9 mouse cellular contexts compared by ENCODE assay signal in genomic region chr6:50588251-50588650, GRCm38 (mm10). TPM values are rescaled to one million over a fixed set of nuclear protein-coding genes. Genes with fewer than 3 reads are reported as not detected.
DNase-seq lines count a peak whose midpoint lies in the region; TF ChIP-seq lines count a peak whose summit lies in the region.
"Had no signal": no experiment of that assay in that cellular context is flagged by ENCODE, and none has a peak within 500 bp of the region (broad histone marks: within the 10 kb centered on the region; RNA-seq: fewer than 3 reads in every experiment).

No protein-coding gene starts in this region.

- H3K4me1 ChIP-seq in E14TG2a.4 (replicated peaks; ENCODE audit: low read depth, low read length), result peaks cover 4% of the 10 kb centered on the region; the same call in 1 of the 2 replicates

- no peaks in the 10 kb centered on the region; the same call in 1 of the 2 replicates for H3K27me3 ChIP-seq in E14TG2a.4 (ENCODE audit: insufficient read depth, low read length)
- H3K27me3 ChIP-seq: limb, embryonic 13.5 days had no signal

- no peaks in the 10 kb centered on the region for H3K36me3 ChIP-seq in E14TG2a.4 (ENCODE audit: insufficient read depth, low read length)
- H3K36me3 ChIP-seq: limb, embryonic 13.5 days had no signal

- H3K9me3 ChIP-seq in E14TG2a.4 (ENCODE audit: low read length), result no peaks in the 10 kb centered on the region
- H3K9me3 ChIP-seq: limb, embryonic 13.5 days had no signal

- H3K4me3 ChIP-seq in E14TG2a.4 (replicated peaks; ENCODE audit: low read length), result no peak overlapping the region
- H3K4me3 ChIP-seq: limb, embryonic 13.5 days had no signal

- peak; percentile 54 to 57 for DNase-seq in kidney, adult 8-10 months
- DNase-seq in kidney, adult 18-20 months, result no peak
- peak; percentile 74 to 77 for DNase-seq in B cell, adult 2 months
- DNase-seq in cerebellum, adult 9-11 months, result peak; percentile 41
- DNase-seq in layer of hippocampus, postnatal 10 days (ENCODE audit: low spot score in 2 of 2), result peak; percentile 40 to 59
- peak; percentile 67 for DNase-seq in retina, adult 2 months (ENCODE audit: low read depth, low spot score)
- no peak for DNase-seq in urinary bladder, postnatal 4 days (ENCODE audit: low spot score in 2 of 2)

- TF ChIP-seq CTCF in E14TG2a.4 (conservative IDR thresholded peaks at IDR 0.05; ENCODE audit: low read length), result peak; percentile 94

RNA-seq across cellular contexts. Expression of gene 4921507P07Rik, which starts 8.2 kb away (rescaled TPM):
- total RNA-seq in layer of hippocampus, postnatal 10 days (2021), result under 1 TPM; 0.45 to 0.78 TPM

RNA-seq across cellular contexts. Expression of gene Cycs, which starts 21.9 kb away (rescaled TPM):
- total RNA-seq in layer of hippocampus, postnatal 10 days (2021), result 10 to 100 TPM; 48.4 to 51.7 TPM

Comparison
In these comparisons a context has a peak if more than half of its experiments do, and no peak if none do; other contexts are left out.
1. DNase-seq: peak in kidney, adult 8-10 months (2 of 2), B cell, adult 2 months (2 of 2), cerebellum, adult 9-11 months (single experiment), layer of hippocampus, postnatal 10 days (2 of 2) and retina, adult 2 months (single experiment); none in kidney, adult 18-20 months (single experiment) and urinary bladder, postnatal 4 days (0 of 2).